Mouse (Mus musculus): ENCODE data around the gene Kcnma1.

- TF ChIP-seq CTCF (IDR thresholded peaks at IDR 0.05; ENCODE audit: control insufficient read depth, insufficient read depth, insufficient replicate concordance, low read depth, low read length) (no peak), POLR2A (IDR thresholded peaks at IDR 0.05; ENCODE audit: control insufficient read depth, low read depth, low read length) (no peak)
These were observed 239.7 kb downstream of the Kcnma1 start for GRCm38 (mm10) chr14:23774542-23774941.

Measured in testis, adult 2 months (tissue).